ENCODE assay signal across 17 mouse cellular contexts in the genomic region with DNA sequence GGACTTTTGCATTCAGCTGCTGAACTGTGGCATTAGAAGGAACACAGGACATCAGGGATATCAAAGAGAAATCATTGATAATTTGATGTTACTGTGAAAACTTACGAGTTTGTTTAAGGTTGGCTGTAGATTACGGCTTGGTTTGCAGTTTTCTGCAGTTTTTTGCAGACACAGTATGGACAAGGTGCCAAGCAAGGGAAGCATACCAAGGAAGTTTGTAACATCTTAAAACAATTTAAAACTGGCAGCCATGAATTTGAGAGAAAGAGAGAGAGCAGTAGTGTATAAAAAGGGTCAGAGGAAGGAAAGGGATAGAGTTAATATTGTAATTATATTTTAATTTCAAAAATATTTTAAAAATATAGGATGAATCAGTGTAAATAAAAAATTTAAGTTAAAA.
"Had no signal": no experiment of that assay in that cellular context is flagged by ENCODE, and none has a peak within 500 bp of the region (broad histone marks: within the 10 kb centered on the region; RNA-seq: fewer than 3 reads in every experiment).

No protein-coding gene starts in this region.

- H3K9ac ChIP-seq: neural tube, embryonic 12.5 days; neural tube, embryonic 13.5 days; neural tube, embryonic 15.5 days; stomach, embryonic 15.5 days had no signal

- H3K36me3 ChIP-seq: neural tube, embryonic 12.5 days; neural tube, embryonic 13.5 days; neural tube, embryonic 15.5 days; stomach, embryonic 15.5 days had no signal

- H3K4me3 ChIP-seq: neural tube, embryonic 12.5 days; neural tube, embryonic 13.5 days; neural tube, embryonic 15.5 days; stomach, embryonic 15.5 days had no signal

- H3K27me3 ChIP-seq: neural tube, embryonic 12.5 days; neural tube, embryonic 13.5 days; neural tube, embryonic 15.5 days; stomach, embryonic 15.5 days had no signal

- H3K9me3 ChIP-seq: neural tube, embryonic 12.5 days; neural tube, embryonic 13.5 days; neural tube, embryonic 15.5 days; stomach, embryonic 15.5 days had no signal

- H3K4me1 ChIP-seq: neural tube, embryonic 12.5 days; neural tube, embryonic 13.5 days; neural tube, embryonic 15.5 days; stomach, embryonic 15.5 days had no signal

- H3K4me2 ChIP-seq: neural tube, embryonic 12.5 days; neural tube, embryonic 13.5 days; neural tube, embryonic 15.5 days; stomach, embryonic 15.5 days had no signal

- DNase-seq: retina, postnatal 1 day; right cerebral cortex, adult 18-20 months; right cerebral cortex, postnatal 14 days; right cerebral cortex, postnatal 25 days; right cerebral cortex, postnatal 4 days; spleen, adult 18-20 months; thymus, adult 18-20 months; thymus, adult 2 months; thymus, postnatal 14 days; thymus, postnatal 25 days; thymus, postnatal 36 days; thymus, postnatal 4 days had no signal

- H3K27ac ChIP-seq: neural tube, embryonic 12.5 days; neural tube, embryonic 13.5 days; neural tube, embryonic 15.5 days; stomach, embryonic 15.5 days; stomach, postnatal 0 days had no signal
